Mouse (Mus musculus) spleen, adult 2 months (tissue): ENCODE data around the gene Stxbp6. TPM values are rescaled to one million over a fixed set of nuclear protein-coding genes. Genes with fewer than 3 reads are reported as not detected.

Experiments used
- DNase-seq, 2 experiments: peaks; one replicate each; pipeline versions ENCODE4 v3.0.0 to v3.0.0-alpha.2; 2012 to 2021; ENCODE audit warnings: low spot score in 2 of 2, low read depth in 1 of 2
- H3K27ac ChIP-seq: fragments of 200-500 bp; 2 replicates; pipeline ENCODE4 v1.5.1; 2012; ENCODE audit warnings: low read length, inconsistent platforms; ENCODE audit not compliant: insufficient read depth
- H3K27me3 ChIP-seq: fragments of 200-500 bp; 2 replicates; pipeline ENCODE4 v1.6.1; 2012; ENCODE audit warnings: mild to moderate bottlenecking, moderate library complexity, low read length, inconsistent platforms; ENCODE audit not compliant: control insufficient read depth, insufficient read depth
- H3K36me3 ChIP-seq: fragments of 200-500 bp; 2 replicates; pipeline ENCODE4 v1.6.1; 2012; ENCODE audit warnings: mild to moderate bottlenecking, low read length, inconsistent platforms; ENCODE audit not compliant: control insufficient read depth, insufficient read depth
- H3K4me1 ChIP-seq: fragments of 200-500 bp; 2 replicates; pipeline ENCODE4 v1.6.1; 2011; ENCODE audit warnings: inconsistent platforms; ENCODE audit not compliant: control insufficient read depth, insufficient read depth, insufficient read length
- H3K4me3 ChIP-seq: fragments of 200-500 bp; 2 replicates; pipeline ENCODE4 v1.5.1; 2011; ENCODE audit warnings: mild to moderate bottlenecking, inconsistent platforms; ENCODE audit not compliant: insufficient read depth, insufficient read length; ENCODE audit errors: extremely low read depth
- CTCF ChIP-seq: fragments of 200-500 bp; IDR thresholded peaks from 2 replicates; pipeline ENCODE4 v1.5.1; 2011; ENCODE audit warnings: mild to moderate bottlenecking, inconsistent platforms; ENCODE audit not compliant: insufficient read depth, insufficient read length, insufficient replicate concordance; ENCODE audit errors: extremely low read depth
- POLR2A ChIP-seq: fragments of 200-500 bp; IDR thresholded peaks from 2 replicates; pipeline ENCODE4 v1.6.1; 2011; ENCODE audit warnings: low read depth, low read length, inconsistent platforms
- WGBS: fragments of 180-500 bp; shearing (Covaris S2); methylation state at CpG from one replicate; pipeline ENCODE4 v1.1.7; 2018; 5-methylcytosine and 5-hydroxymethylcytosine counted together
- polyA plus RNA-seq: library from polyadenylated mRNA; depleted of rRNA; stranded (reverse); fragments of >200 nt; gene quantifications from 2 replicates; pipeline ENCODE4 v1.2.3, GENCODE M21; 2012

The Stxbp6 gene
- polyA plus RNA-seq, 1 experiment: 1.1 TPM

DNA sequence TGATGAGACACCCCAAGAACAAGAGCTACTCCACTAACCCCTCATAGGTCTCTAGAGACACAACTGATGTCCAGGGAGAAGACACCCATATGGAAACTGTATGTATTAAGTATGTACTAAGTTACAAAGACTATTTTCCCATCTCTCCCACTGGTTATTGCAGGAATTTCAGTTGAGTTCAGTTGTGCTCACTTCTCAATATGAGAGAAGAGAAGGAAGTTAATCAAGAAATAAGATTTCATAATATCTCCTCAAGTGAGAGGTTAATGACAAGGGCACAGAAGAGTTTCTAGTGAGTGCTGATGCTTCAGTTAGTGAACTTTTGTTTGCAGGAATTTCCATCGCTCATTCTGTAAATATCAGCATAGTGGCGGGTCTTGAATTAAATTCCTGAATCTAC lies 124.0 kb downstream of the Stxbp6 start:
- 86% methylated on average over 2 of the region's 2 CpGs for WGBS
- Histone ChIP-seq H3K36me3 (no peaks in the 10 kb centered on the region), H3K4me3 (no peak overlapping the region), H3K27ac (no peak overlapping the region), H3K27me3 (no peaks in the 10 kb centered on the region), H3K4me1 (no peaks in the 10 kb centered on the region)
- TF ChIP-seq POLR2A: no peak
- no peak for TF ChIP-seq CTCF
- no peak for DNase-seq

DNA sequence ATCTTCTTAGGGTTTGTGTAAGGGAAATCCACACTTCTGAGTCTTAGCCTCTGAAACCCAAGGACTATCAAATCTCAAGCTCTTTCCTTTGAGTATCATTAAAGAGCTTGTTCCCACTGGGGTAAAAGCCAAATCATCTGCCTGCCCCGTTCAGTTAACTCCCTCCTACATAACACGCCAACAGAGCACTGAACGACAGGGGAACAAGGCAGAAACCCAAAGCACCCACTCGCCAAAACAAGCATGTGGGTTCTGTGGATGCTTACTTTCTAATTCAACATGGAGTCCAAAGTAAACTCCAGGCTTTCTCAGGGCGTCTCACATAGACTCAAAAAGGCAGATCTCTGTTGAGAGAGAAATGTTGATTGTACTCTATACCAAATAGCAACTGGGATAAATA lies 126.7 kb downstream of the Stxbp6 start:
- no peak for TF ChIP-seq CTCF
- TF ChIP-seq POLR2A: no peak
- no peaks in the 10 kb centered on the region for H3K4me1 ChIP-seq
- WGBS: 85% methylated on average over 5 of the region's 5 CpGs
- H3K27me3 ChIP-seq: no peaks in the 10 kb centered on the region
- H3K27ac ChIP-seq: no peak overlapping the region
- H3K4me3 ChIP-seq: no peak overlapping the region
- no peak for DNase-seq
- no peaks in the 10 kb centered on the region for H3K36me3 ChIP-seq

DNA sequence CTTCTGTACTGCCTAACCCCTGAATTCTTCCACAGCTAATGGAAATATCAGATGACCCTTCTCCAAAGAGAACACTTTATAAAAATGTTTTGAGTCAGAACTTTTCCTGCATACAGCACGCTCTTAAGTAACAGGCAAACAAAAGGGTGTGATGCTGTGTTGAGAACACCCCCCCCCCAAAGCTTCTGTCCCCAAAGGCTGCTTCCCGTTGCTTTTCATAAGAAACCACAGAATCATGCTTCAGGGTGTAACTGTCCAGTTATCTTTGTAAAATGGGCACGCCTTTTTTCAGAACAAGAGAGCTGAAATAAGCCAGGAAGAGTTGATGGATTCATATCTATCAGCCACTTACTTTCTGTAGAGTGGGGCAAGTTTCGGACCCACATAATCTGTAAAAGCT lies 134.2 kb downstream of the Stxbp6 start:
- TF ChIP-seq CTCF (no peak), POLR2A (no peak)
- no peaks in the 10 kb centered on the region for H3K4me1 ChIP-seq
- 68% methylated on average over 4 of the region's 4 CpGs for WGBS
- DNase-seq: no peak
- H3K4me3 ChIP-seq: no peak overlapping the region
- no peak overlapping the region for H3K27ac ChIP-seq
- H3K36me3 ChIP-seq: no peaks in the 10 kb centered on the region
- H3K27me3 ChIP-seq: no peaks in the 10 kb centered on the region

DNA sequence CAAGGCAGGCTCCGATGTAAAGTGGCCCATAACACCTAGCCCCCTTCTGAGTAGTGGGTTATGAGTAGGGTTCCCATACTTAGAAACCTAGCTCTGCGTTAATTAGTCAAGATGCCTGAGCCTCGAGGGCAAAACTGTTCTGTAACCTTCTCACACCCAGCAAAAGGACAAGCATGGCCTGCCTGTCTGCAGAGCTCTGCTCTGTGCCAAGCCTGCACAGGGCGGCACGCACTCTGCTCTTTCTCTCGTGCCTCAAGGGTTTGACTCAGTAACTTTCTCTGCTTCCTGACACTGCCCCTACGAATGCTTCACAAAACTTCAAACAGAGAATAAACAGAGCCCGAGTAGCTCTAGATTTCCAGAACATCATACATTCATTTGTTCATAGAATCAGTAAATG lies 135.4 kb downstream of the Stxbp6 start:
- Histone ChIP-seq H3K27me3 (no peaks in the 10 kb centered on the region), H3K27ac (no peak overlapping the region), H3K4me3 (no peak overlapping the region), H3K4me1 (no peaks in the 10 kb centered on the region), H3K36me3 (no peaks in the 10 kb centered on the region)
- no peak for DNase-seq
- 81% methylated on average over 8 of the region's 8 CpGs for WGBS
- TF ChIP-seq CTCF: no peak
- no peak for TF ChIP-seq POLR2A

DNA sequence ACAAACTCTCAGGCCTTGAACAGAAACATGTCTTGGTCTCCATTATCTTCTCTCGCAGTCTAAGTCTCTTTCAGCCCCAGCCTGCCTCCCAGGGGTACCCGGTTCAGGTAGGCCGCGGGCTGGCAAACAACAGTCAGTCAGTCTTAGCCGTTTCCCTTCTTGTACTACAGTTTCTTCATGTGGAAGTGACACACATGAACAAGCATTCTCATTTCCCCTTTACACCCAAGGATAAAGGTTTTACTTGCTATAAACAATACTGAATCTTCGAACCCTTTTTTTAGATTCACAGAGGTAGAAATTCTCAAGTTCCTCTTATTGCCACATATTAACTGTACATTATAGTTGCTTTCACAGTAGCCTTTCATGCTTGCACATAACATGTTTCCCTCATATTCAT lies 141.6 kb downstream of the Stxbp6 start:
- H3K4me3 ChIP-seq: no peak overlapping the region
- H3K27ac ChIP-seq: peak overlapping the region; percentile 29; the same call in 1 of the 2 replicates
- 29% methylated on average over 6 of the region's 6 CpGs for WGBS
- H3K36me3 ChIP-seq: no peaks in the 10 kb centered on the region
- no peak for DNase-seq
- TF ChIP-seq CTCF (no peak), POLR2A (no peak)
- H3K27me3 ChIP-seq: no peaks in the 10 kb centered on the region
- H3K4me1 ChIP-seq: peaks cover 5% of the 10 kb centered on the region

DNA sequence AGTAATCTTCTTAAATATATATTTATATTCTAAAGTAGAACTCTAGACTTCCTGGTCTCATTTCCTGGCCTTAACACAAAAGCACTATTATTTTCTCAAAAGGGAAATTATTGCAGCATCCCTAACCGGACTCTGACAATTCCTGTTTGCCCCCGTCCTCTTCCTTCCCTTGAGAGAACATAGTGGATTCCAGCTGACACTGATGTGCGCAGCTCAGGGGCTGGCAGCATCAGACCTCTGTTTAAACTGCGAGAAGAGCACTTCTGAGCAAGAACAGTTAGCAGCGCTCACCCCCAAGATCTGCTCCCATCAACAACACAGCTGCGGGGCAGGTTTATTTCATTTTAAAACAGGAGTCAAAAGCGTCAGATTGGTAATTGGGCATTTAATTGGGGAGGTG lies 142.8 kb downstream of the Stxbp6 start:
- no peaks in the 10 kb centered on the region for H3K27me3 ChIP-seq
- no peak for DNase-seq
- H3K4me3 ChIP-seq: no peak overlapping the region
- H3K4me1 ChIP-seq: peaks cover 5% of the 10 kb centered on the region
- WGBS: 87% methylated on average over 7 of the region's 7 CpGs
- H3K36me3 ChIP-seq: no peaks in the 10 kb centered on the region
- no peak overlapping the region for H3K27ac ChIP-seq
- TF ChIP-seq POLR2A (no peak), CTCF (no peak)

DNA sequence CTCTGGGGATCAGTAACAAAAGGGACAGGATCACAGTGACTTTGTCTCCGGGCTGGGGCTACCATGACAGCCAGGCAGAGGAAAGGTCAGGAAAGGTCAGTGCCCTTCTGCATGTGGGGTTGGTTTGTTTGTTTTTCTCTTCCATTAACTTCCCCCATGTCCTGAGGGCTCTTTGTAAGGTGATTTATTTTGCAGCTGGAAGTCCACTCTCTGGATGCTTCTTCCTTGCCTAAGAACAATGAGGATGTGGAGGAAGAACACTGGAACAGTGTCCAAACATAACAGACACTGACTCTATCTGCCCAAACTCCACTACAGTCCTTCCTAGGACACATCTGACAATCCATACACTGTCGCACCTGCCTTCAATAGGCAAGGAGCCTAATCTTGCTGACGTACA lies 146.1 kb downstream of the Stxbp6 start:
- 91% methylated on average over 3 of the region's 3 CpGs for WGBS
- no peak for DNase-seq
- peaks cover 5% of the 10 kb centered on the region for H3K4me1 ChIP-seq

More for the DNA sequence above, 146.1 kb downstream of the Stxbp6 start:
- TF ChIP-seq CTCF (no peak), POLR2A (no peak)
- H3K27me3 ChIP-seq: no peaks in the 10 kb centered on the region
- no peak overlapping the region for H3K27ac ChIP-seq
- H3K4me3 ChIP-seq: no peak overlapping the region
- no peaks in the 10 kb centered on the region for H3K36me3 ChIP-seq
